In the genomic region with DNA sequence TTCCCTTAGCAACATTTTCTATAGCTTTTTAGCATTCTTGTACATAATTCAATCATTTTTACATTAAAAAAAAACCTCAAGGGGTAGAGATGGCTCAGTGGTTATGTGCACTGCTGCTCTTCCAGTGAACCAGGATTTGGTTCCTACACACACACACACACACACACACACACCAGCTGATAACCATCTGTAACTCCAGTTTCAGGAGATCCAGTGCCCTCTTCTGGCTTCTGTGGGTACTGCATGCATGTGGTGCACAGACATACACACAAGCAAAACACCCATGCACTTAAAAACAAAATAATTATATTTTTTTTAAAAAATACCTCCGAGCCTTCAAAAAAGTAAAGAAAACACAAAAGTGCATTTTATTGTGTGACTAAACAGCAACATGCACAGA, we compare ENCODE assay signal across 9 mouse cellular contexts.
DNase-seq lines count a peak whose midpoint lies in the region; TF ChIP-seq lines count a peak whose summit lies in the region.
"Had no signal": no experiment of that assay in that cellular context is flagged by ENCODE, and none has a peak within 500 bp of the region (broad histone marks: within the 10 kb centered on the region; RNA-seq: fewer than 3 reads in every experiment).

No protein-coding gene starts in this region.

- no peak overlapping the region for H3K4me3 ChIP-seq in cerebellum, adult 2 months (replicated peaks; ENCODE audit: insufficient read depth, low read depth, low read length)
- H3K4me3 ChIP-seq in layer of hippocampus, adult 2 months, result no peak overlapping the region

- TF ChIP-seq CTCF in cerebellum, adult 2 months (IDR thresholded peaks at IDR 0.05; ENCODE audit: borderline replicate concordance, insufficient read depth, low read depth, low read length), result peak; percentile 27; the same call in 1 of the 2 replicates
- peak; percentile 71 for TF ChIP-seq CTCF in layer of hippocampus, adult 2 months (conservative IDR thresholded peaks at IDR 0.05)

- H3K27ac ChIP-seq in cerebellum, adult 2 months (ENCODE audit: insufficient read depth, low read length), result no peak overlapping the region
- no peak overlapping the region for H3K27ac ChIP-seq in layer of hippocampus, adult 2 months

- no peaks in the 10 kb centered on the region for H3K27me3 ChIP-seq in cerebellum, adult 2 months (ENCODE audit: control insufficient read depth, insufficient read depth, low read length)
- H3K27me3 ChIP-seq: CH12.LX had no signal

- TF ChIP-seq POLR2A in cerebellum, adult 2 months (IDR thresholded peaks at IDR 0.05; ENCODE audit: borderline replicate concordance, insufficient read depth, low read length), result no peak

- no peaks in the 10 kb centered on the region for H3K4me1 ChIP-seq in cerebellum, adult 2 months (ENCODE audit: control insufficient read depth, insufficient read depth, low read length)

- 65% methylated on average over 1 of the region's 1 CpGs for WGBS in cerebellum, adult 2 months

- peak in 1 of 2 experiments; percentile 25 for DNase-seq in cerebellum, adult 2 months
- DNase-seq in cerebellum, adult 11-12 months, result no peak
- peak in 1 of 2 experiments; percentile 44 for DNase-seq in layer of hippocampus, adult 2 months (ENCODE audit: low spot score in 2 of 2)
- no peak for DNase-seq in layer of hippocampus, adult 9-10 months (ENCODE audit: low spot score)
- peak; percentile 6 to 20 for DNase-seq in B cell, adult 2 months
- DNase-seq in embryo, embryonic 9.5 days (ENCODE audit: extremely low spot score), result peak; percentile 33
- peak; percentile 62 for DNase-seq in retina, postnatal 1 day
- DNase-seq in c-Kit-positive CD71-positive TER-119-positive erythroid progenitor cells, embryonic 14.5 days (ENCODE audit: low spot score), result no peak

Comparison
In these comparisons a context has a peak if more than half of its experiments do, and no peak if none do; other contexts are left out.
1. DNase-seq: peak in B cell, adult 2 months (2 of 2), embryo, embryonic 9.5 days (single experiment) and retina, postnatal 1 day (single experiment); none in cerebellum, adult 11-12 months (single experiment), layer of hippocampus, adult 9-10 months (single experiment) and c-Kit-positive CD71-positive TER-119-positive erythroid progenitor cells, embryonic 14.5 days (single experiment).